Mouse (Mus musculus): ENCODE results near the gene Scaf4. TPM values are rescaled to one million over a fixed set of nuclear protein-coding genes. Genes with fewer than 3 reads are reported as not detected.

Scaf4 gene
- polyA plus RNA-seq, 1 experiment from 2014 or later: 42.8 TPM

GRCm38 (mm10) chr16:90317777-90318176 lies 33.5 kb upstream of the Scaf4 start:
- no peaks in the 10 kb centered on the region for H3K36me3 ChIP-seq (ENCODE audit: insufficient read depth)
- ATAC-seq (ENCODE audit: insufficient read depth): no peak
- no peak overlapping the region for H3K4me3 ChIP-seq (ENCODE audit: low read depth, low read length)
- peak; percentile 27; the same call in 1 of the 2 replicates for TF ChIP-seq CTCF (IDR thresholded peaks at IDR 0.05; ENCODE audit: low read depth)
- H3K27me3 ChIP-seq (ENCODE audit: insufficient read depth, low read length): no peaks in the 10 kb centered on the region
- DNase-seq: no peak
- no peak overlapping the region for H3K27ac ChIP-seq (ENCODE audit: low read depth)
- 70% methylated on average over 4 of the region's 4 CpGs for WGBS
- no peak overlapping the region for H3K4me2 ChIP-seq
- no peaks in the 10 kb centered on the region for H3K9me3 ChIP-seq (ENCODE audit: low read depth, low read length)
- H3K4me1 ChIP-seq (ENCODE audit: insufficient read depth): no peaks in the 10 kb centered on the region
- H3K9ac ChIP-seq: no peak overlapping the region

- Histone ChIP-seq H3K4me3 (ENCODE audit: low read depth, low read length) (no peak overlapping the region), H3K27me3 (ENCODE audit: insufficient read depth, low read length) (no peaks in the 10 kb centered on the region), H3K9me3 (ENCODE audit: low read depth, low read length) (no peaks in the 10 kb centered on the region), H3K4me1 (ENCODE audit: insufficient read depth) (no peaks in the 10 kb centered on the region), H3K4me2 (no peak overlapping the region), H3K27ac (ENCODE audit: low read depth) (no peak overlapping the region), H3K9ac (no peak overlapping the region), H3K36me3 (ENCODE audit: insufficient read depth) (no peaks in the 10 kb centered on the region)
- DNase-seq (no peak), ATAC-seq (ENCODE audit: insufficient read depth) (no peak)
- WGBS: 72% methylated on average over 4 of the region's 4 CpGs
- no peak for TF ChIP-seq CTCF (IDR thresholded peaks at IDR 0.05; ENCODE audit: low read depth)
Measured at GRCm38 (mm10) chr16:90315881-90316280, 31.6 kb upstream of the Scaf4 start.

GRCm38 (mm10) chr16:90312449-90313082 lies 28.3 kb upstream of the Scaf4 start:
- H3K27ac ChIP-seq (ENCODE audit: low read depth): no peak overlapping the region
- TF ChIP-seq CTCF (IDR thresholded peaks at IDR 0.05; ENCODE audit: low read depth): peak; percentile 53
- H3K27me3 ChIP-seq (ENCODE audit: insufficient read depth, low read length): no peaks in the 10 kb centered on the region
- H3K4me3 ChIP-seq (ENCODE audit: low read depth, low read length): no peak overlapping the region
- ATAC-seq (ENCODE audit: insufficient read depth) (peak; percentile 75), DNase-seq (peak; percentile 82)
- no peak overlapping the region for H3K9ac ChIP-seq
- H3K4me1 ChIP-seq (ENCODE audit: insufficient read depth): no peaks in the 10 kb centered on the region
- WGBS: 53% methylated on average over 13 of the region's 13 CpGs
- H3K4me2 ChIP-seq: no peak overlapping the region
- no peaks in the 10 kb centered on the region for H3K36me3 ChIP-seq (ENCODE audit: insufficient read depth)
- no peaks in the 10 kb centered on the region for H3K9me3 ChIP-seq (ENCODE audit: low read depth, low read length)

GRCm38 (mm10) chr16:90310488-90311135 lies 26.3 kb upstream of the Scaf4 start:
- no peak for DNase-seq
- TF ChIP-seq CTCF (IDR thresholded peaks at IDR 0.05; ENCODE audit: low read depth): no peak
- Histone ChIP-seq H3K9ac (no peak overlapping the region), H3K36me3 (ENCODE audit: insufficient read depth) (no peaks in the 10 kb centered on the region), H3K27me3 (ENCODE audit: insufficient read depth, low read length) (no peaks in the 10 kb centered on the region), H3K4me3 (ENCODE audit: low read depth, low read length) (no peak overlapping the region), H3K27ac (ENCODE audit: low read depth) (no peak overlapping the region), H3K4me1 (ENCODE audit: insufficient read depth) (no peaks in the 10 kb centered on the region), H3K9me3 (ENCODE audit: low read depth, low read length) (no peaks in the 10 kb centered on the region), H3K4me2 (no peak overlapping the region)
- WGBS: 68% methylated on average over 11 of the region's 11 CpGs
- no peak for ATAC-seq (ENCODE audit: insufficient read depth)

- TF ChIP-seq CTCF (IDR thresholded peaks at IDR 0.05; ENCODE audit: low read depth): no peak
- Histone ChIP-seq H3K4me3 (ENCODE audit: low read depth, low read length) (no peak overlapping the region), H3K36me3 (ENCODE audit: insufficient read depth) (no peaks in the 10 kb centered on the region), H3K27ac (ENCODE audit: low read depth) (no peak overlapping the region), H3K27me3 (ENCODE audit: insufficient read depth, low read length) (no peaks in the 10 kb centered on the region), H3K9me3 (ENCODE audit: low read depth, low read length) (no peaks in the 10 kb centered on the region), H3K4me1 (ENCODE audit: insufficient read depth) (no peaks in the 10 kb centered on the region), H3K4me2 (no peak overlapping the region), H3K9ac (no peak overlapping the region)
- ATAC-seq (ENCODE audit: insufficient read depth) (no peak), DNase-seq (no peak)
- WGBS: 57% methylated on average over 3 of the region's 3 CpGs
Measured at GRCm38 (mm10) chr16:90309784-90310183, 25.5 kb upstream of the Scaf4 start.

- H3K9me3 ChIP-seq (ENCODE audit: low read depth, low read length): no peaks in the 10 kb centered on the region
Measured at GRCm38 (mm10) chr16:90303988-90304299, 19.6 kb upstream of the Scaf4 start.

GRCm38 (mm10) chr16:90303286-90303987 lies 19.1 kb upstream of the Scaf4 start:
- no peak for ATAC-seq (ENCODE audit: insufficient read depth)
- peaks cover 3% of the 10 kb centered on the region; the same call in 1 of the 2 replicates for H3K27me3 ChIP-seq (ENCODE audit: insufficient read depth, low read length)
- H3K9me3 ChIP-seq (ENCODE audit: low read depth, low read length): no peaks in the 10 kb centered on the region
- no peak overlapping the region for H3K27ac ChIP-seq (ENCODE audit: low read depth)
- no peak overlapping the region for H3K4me2 ChIP-seq
- no peak overlapping the region for H3K4me3 ChIP-seq (ENCODE audit: low read depth, low read length)
- H3K9ac ChIP-seq: no peak overlapping the region
- H3K36me3 ChIP-seq (ENCODE audit: insufficient read depth): no peaks in the 10 kb centered on the region
- no peak for TF ChIP-seq CTCF (IDR thresholded peaks at IDR 0.05; ENCODE audit: low read depth)
- no peak for DNase-seq
- WGBS: 69% methylated on average over 9 of the region's 9 CpGs
- H3K4me1 ChIP-seq (ENCODE audit: insufficient read depth): no peaks in the 10 kb centered on the region

More at GRCm38 (mm10) chr16:90303988-90304299, 19.6 kb upstream of the Scaf4 start:
- no peak overlapping the region for H3K9ac ChIP-seq
- H3K36me3 ChIP-seq (ENCODE audit: insufficient read depth): no peaks in the 10 kb centered on the region
- 88% methylated on average over 2 of the region's 2 CpGs for WGBS
- no peak overlapping the region for H3K4me3 ChIP-seq (ENCODE audit: low read depth, low read length)
- H3K27me3 ChIP-seq (ENCODE audit: insufficient read depth, low read length): no peaks in the 10 kb centered on the region; the same call in 1 of the 2 replicates
- ATAC-seq (ENCODE audit: insufficient read depth) (no peak), DNase-seq (no peak)
- no peak overlapping the region for H3K27ac ChIP-seq (ENCODE audit: low read depth)
- no peaks in the 10 kb centered on the region for H3K4me1 ChIP-seq (ENCODE audit: insufficient read depth)
- no peak overlapping the region for H3K4me2 ChIP-seq
- no peak for TF ChIP-seq CTCF (IDR thresholded peaks at IDR 0.05; ENCODE audit: low read depth)
